Mouse (Mus musculus) liver, embryonic 16.5 days (tissue): Measurements from ENCODE around the gene Plcl1. TPM values are rescaled to one million over a fixed set of nuclear protein-coding genes. Genes with fewer than 3 reads are reported as not detected.
"Not testable (repeated sequence)": the region's sequence is repeated elsewhere in the genome, so short reads cannot be mapped to it uniquely, and the experiment has no call there.

Experiments used
- ATAC-seq: fragments of 200-750 bp; cut with Nextera tagmentation; 2 replicates; pipeline ENCODE4 v1.8.0; 2017; ENCODE audit warnings: low read depth, mild to moderate bottlenecking, moderate number of reproducible peaks, moderate library complexity
- H3K27ac ChIP-seq: fragments of 300-500 bp; sonication (generic); 2 replicates; pipeline ENCODE4 v1.5.1; 2014; ENCODE audit warnings: mild to moderate bottlenecking, low read length
- H3K27me3 ChIP-seq: fragments of 300-500 bp; sonication (generic); 2 replicates; pipeline ENCODE4 v1.6.1; 2014; ENCODE audit warnings: low read depth, low read length, mixed read lengths; ENCODE audit not compliant: control insufficient read depth, insufficient read depth
- H3K36me3 ChIP-seq: fragments of 300-500 bp; sonication (generic); 2 replicates; pipeline ENCODE4 v1.6.1; 2014; ENCODE audit warnings: mild to moderate bottlenecking; ENCODE audit not compliant: control insufficient read depth, insufficient read depth
- H3K4me1 ChIP-seq: fragments of 300-500 bp; sonication (generic); 2 replicates; pipeline ENCODE4 v1.6.1; 2014; ENCODE audit warnings: low read depth, low read length, mixed read lengths; ENCODE audit not compliant: control insufficient read depth
- H3K4me2 ChIP-seq: fragments of 300-500 bp; sonication (generic); 2 replicates; pipeline ENCODE4 v1.6.1; 2014; ENCODE audit warnings: low read depth, low read length, mixed read lengths
- H3K4me3 ChIP-seq: fragments of 300-500 bp; sonication (generic); 2 replicates; pipeline ENCODE4 v1.5.1; 2014; ENCODE audit warnings: low read depth, mild to moderate bottlenecking, low read length
- H3K9ac ChIP-seq: fragments of 300-500 bp; sonication (generic); 2 replicates; pipeline ENCODE4 v1.6.1; 2014; ENCODE audit warnings: low read depth, low read length
- H3K9me3 ChIP-seq: fragments of 300-500 bp; sonication (generic); replicated peaks from 2 replicates; pipeline ENCODE4 v1.6.1; 2016; ENCODE audit warnings: low read length; ENCODE audit not compliant: control insufficient read depth
- WGBS: fragments of 180-500 bp; shearing (Covaris S2); extraction: QIAGEN DNeasy Blood & Tissue Kit; methylation state at CpG from one replicate; pipeline ENCODE4 v1.1.7; 2014; ENCODE audit not compliant: insufficient replicate concordance; 5-methylcytosine and 5-hydroxymethylcytosine counted together
- polyA plus RNA-seq: library from polyadenylated mRNA; unstranded; fragments of >200 nt; fragmentation: Nextera tagmentation; extraction: Ambion mirVana; gene quantifications from 2 replicates; pipeline ENCODE4 v1.2.1, GENCODE M21; 2015

Gene Plcl1
- polyA plus RNA-seq, 1 experiment from 2014 or later = 0.17 TPM

GRCm38 (mm10) chr1:55446876-55447275 lies 41.2 kb downstream of the Plcl1 start:
- Histone ChIP-seq H3K27ac (no peak overlapping the region), H3K9me3 (no peaks in the 10 kb centered on the region), H3K4me3 (no peak overlapping the region), H3K9ac (no peak overlapping the region), H3K36me3 (no peaks in the 10 kb centered on the region), H3K4me1 (no peaks in the 10 kb centered on the region), H3K4me2 (no peak overlapping the region), H3K27me3 (no peaks in the 10 kb centered on the region)
- ATAC-seq = no peak
- 43% methylated on average over 2 of the region's 2 CpGs for WGBS

DNA sequence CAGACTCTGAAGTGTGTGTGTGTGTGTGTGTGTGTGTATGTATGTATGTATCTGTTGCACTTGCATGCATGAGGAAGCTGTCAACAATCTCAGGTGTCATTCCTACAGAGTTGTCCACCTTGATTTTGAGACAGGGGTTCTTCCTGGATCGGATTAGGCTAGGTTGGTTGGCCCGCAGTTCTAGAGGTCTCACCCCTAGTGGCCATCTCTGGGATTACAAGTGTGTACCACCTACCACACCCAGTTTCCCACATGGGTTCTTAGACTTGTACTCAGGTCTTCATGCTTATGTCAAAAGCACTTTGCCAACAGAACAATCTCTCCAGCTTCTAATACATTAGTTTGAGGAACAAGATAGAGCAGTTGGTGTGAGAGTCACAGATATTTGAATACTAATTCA lies 41.9 kb downstream of the Plcl1 start:
- no peak for ATAC-seq
- 74% methylated on average over 2 of the region's 2 CpGs for WGBS
- H3K4me3 ChIP-seq = no peak overlapping the region

DNA sequence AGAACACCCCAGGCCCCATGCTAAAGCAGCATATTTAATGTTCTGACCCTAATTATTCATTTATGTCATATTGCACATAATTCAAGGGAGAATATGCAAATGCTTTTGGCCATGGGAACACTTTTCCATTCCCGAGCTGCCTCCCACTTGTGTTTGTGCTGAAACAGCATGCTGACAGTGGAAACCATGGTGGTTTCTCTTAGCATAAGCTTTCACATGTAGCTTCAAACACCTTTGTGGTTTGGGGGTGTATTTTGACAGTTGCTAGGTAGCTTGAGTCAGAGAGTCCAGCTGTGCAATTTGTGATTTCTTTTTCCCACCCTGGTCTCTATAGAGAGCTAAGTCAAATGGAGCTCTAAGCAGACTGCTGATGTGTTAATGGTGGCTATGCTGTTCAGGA lies 42.4 kb downstream of the Plcl1 start:
- no peak overlapping the region for H3K4me2 ChIP-seq
- no peak for ATAC-seq
- WGBS = 71% methylated on average over 1 of the region's 1 CpGs
- H3K9me3 ChIP-seq = no peaks in the 10 kb centered on the region
- no peaks in the 10 kb centered on the region for H3K4me1 ChIP-seq
- H3K27me3 ChIP-seq = no peaks in the 10 kb centered on the region
- no peaks in the 10 kb centered on the region for H3K36me3 ChIP-seq
- H3K4me3 ChIP-seq = no peak overlapping the region
- H3K27ac ChIP-seq = no peak overlapping the region
- no peak overlapping the region for H3K9ac ChIP-seq

More for the DNA sequence above, 41.9 kb downstream of the Plcl1 start:
- Histone ChIP-seq H3K9ac (no peak overlapping the region), H3K36me3 (no peaks in the 10 kb centered on the region), H3K27ac (no peak overlapping the region), H3K27me3 (no peaks in the 10 kb centered on the region), H3K4me1 (no peaks in the 10 kb centered on the region), H3K4me2 (no peak overlapping the region), H3K9me3 (no peaks in the 10 kb centered on the region)

- H3K9ac ChIP-seq = no peak overlapping the region
- H3K9me3 ChIP-seq = no peaks in the 10 kb centered on the region
- no peak overlapping the region for H3K4me3 ChIP-seq
- H3K27me3 ChIP-seq = no peaks in the 10 kb centered on the region
- WGBS = 66% methylated on average over 3 of the region's 3 CpGs
- H3K4me1 ChIP-seq = no peaks in the 10 kb centered on the region
- ATAC-seq = no peak
- H3K4me2 ChIP-seq = no peak overlapping the region
- no peak overlapping the region for H3K27ac ChIP-seq
- no peaks in the 10 kb centered on the region for H3K36me3 ChIP-seq
Observed at GRCm38 (mm10) chr1:55449779-55450178, 44.1 kb downstream of the Plcl1 start.

- Histone ChIP-seq H3K9me3 (no peaks in the 10 kb centered on the region), H3K9ac (no peak overlapping the region), H3K27ac (no peak overlapping the region), H3K27me3 (no peaks in the 10 kb centered on the region), H3K4me3 (no peak overlapping the region), H3K4me1 (no peaks in the 10 kb centered on the region), H3K36me3 (no peaks in the 10 kb centered on the region), H3K4me2 (no peak overlapping the region)
- WGBS = 65% methylated on average over 5 of the region's 5 CpGs
- ATAC-seq = no peak
Observed at GRCm38 (mm10) chr1:55454119-55454518, 48.4 kb downstream of the Plcl1 start.

DNA sequence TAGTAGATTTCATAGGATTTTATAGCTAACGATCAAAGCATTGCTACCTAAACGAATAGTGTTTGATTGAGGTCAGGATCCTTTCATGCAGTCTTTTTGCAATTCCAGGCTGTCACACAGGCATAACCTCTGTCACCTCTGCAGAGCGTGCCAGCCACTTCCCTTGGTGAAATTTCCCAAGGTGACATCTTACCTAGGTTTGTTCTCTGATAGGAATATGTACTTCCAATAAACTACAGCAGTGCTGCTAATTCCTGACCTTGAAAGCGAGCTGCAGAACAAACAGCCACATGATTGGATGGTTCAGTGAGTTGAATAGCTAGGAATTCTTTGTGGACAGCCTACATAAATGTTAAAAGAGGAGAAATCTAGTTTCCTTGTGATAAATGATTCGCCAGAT lies 56.6 kb downstream of the Plcl1 start:
- Histone ChIP-seq H3K9me3 (no peaks in the 10 kb centered on the region), H3K27ac (no peak overlapping the region), H3K4me1 (no peaks in the 10 kb centered on the region), H3K4me2 (no peak overlapping the region), H3K4me3 (no peak overlapping the region), H3K9ac (no peak overlapping the region), H3K36me3 (no peaks in the 10 kb centered on the region), H3K27me3 (no peaks in the 10 kb centered on the region)
- WGBS = 53% methylated on average over 5 of the region's 5 CpGs
- no peak for ATAC-seq

DNA sequence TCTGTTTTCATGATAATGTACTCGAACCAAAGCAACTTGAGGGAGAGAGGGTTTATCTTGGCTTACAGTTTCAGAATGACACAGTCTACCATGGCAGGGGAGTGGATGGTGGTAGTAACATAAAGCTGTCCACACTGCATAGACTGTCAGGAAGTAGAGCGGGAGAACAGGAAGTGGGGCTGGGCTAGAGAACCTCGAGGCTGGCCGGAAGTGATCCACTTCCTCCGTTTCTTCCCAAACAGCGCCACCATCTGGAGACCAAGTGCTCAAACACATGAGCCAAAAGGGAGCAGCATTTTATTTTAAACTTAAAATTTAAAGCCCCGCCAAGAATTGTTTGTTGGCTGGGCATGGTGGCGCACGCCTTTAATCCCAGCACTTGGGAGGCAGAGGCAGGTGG lies 68.0 kb downstream of the Plcl1 start:
- no peak for ATAC-seq
- no peak overlapping the region for H3K27ac ChIP-seq
- 59% methylated on average over 9 of the region's 9 CpGs for WGBS
- H3K4me1 ChIP-seq = no peaks in the 10 kb centered on the region
- H3K36me3 ChIP-seq = no peaks in the 10 kb centered on the region
- no peak overlapping the region for H3K4me3 ChIP-seq
- H3K9me3 ChIP-seq = no peaks in the 10 kb centered on the region
- no peak overlapping the region for H3K9ac ChIP-seq
- no peaks in the 10 kb centered on the region for H3K27me3 ChIP-seq
- no peak overlapping the region for H3K4me2 ChIP-seq

- ATAC-seq = no peak
- Histone ChIP-seq H3K27ac (no peak overlapping the region), H3K4me3 (no peak overlapping the region), H3K36me3 (no peaks in the 10 kb centered on the region), H3K4me1 (no peaks in the 10 kb centered on the region), H3K4me2 (no peak overlapping the region), H3K9ac (no peak overlapping the region), H3K9me3 (no peaks in the 10 kb centered on the region), H3K27me3 (no peaks in the 10 kb centered on the region)
- 62% methylated on average over 7 of the region's 7 CpGs for WGBS
Observed at GRCm38 (mm10) chr1:55474976-55475375, 69.3 kb downstream of the Plcl1 start.

- H3K4me3 ChIP-seq, H3K27me3 ChIP-seq, H3K4me1 ChIP-seq, H3K9ac ChIP-seq, H3K27ac ChIP-seq, H3K9me3 ChIP-seq, H3K4me2 ChIP-seq, ATAC-seq, H3K36me3 ChIP-seq: not testable (repeated sequence)
- WGBS = 67% methylated on average over 10 of the region's 10 CpGs
Observed at GRCm38 (mm10) chr1:55487371-55487770, 81.7 kb downstream of the Plcl1 start.

DNA sequence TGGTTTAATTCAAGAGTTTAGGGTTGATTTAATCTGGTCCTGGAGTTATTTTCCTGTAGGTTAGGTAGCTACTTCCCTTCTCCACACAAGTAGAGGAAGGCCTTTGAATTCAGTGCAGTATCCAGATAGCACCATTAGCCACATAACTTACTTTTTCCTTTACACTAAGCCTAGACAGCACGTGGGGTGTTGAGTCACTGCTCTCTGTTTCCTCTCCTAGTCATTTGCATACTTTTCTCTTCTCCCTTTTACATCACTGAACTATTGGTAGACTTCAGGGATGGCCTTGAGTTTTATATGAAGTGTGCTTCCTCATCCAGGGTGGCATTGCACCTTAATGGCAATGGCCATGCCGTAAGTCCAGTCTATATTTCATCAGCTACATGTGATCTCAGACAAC lies 82.5 kb downstream of the Plcl1 start:
- H3K27me3 ChIP-seq = no peaks in the 10 kb centered on the region
- no peaks in the 10 kb centered on the region for H3K4me1 ChIP-seq
- no peak for ATAC-seq
- no peak overlapping the region for H3K4me2 ChIP-seq
- H3K36me3 ChIP-seq = no peaks in the 10 kb centered on the region
- WGBS = 49% methylated on average over 2 of the region's 2 CpGs
- no peak overlapping the region for H3K9ac ChIP-seq
- H3K9me3 ChIP-seq = no peaks in the 10 kb centered on the region
- no peak overlapping the region for H3K27ac ChIP-seq
- H3K4me3 ChIP-seq = no peak overlapping the region
